Mouse (Mus musculus) adrenal gland, postnatal 4 days (tissue): ENCODE data around the gene Adam3. TPM values are rescaled to one million over a fixed set of nuclear protein-coding genes. Genes with fewer than 3 reads are reported as not detected.

Source experiments
- DNase-seq, 2 experiments: peaks; one replicate each; pipeline ENCODE4 v3.0.0; 2021 to 2022; ENCODE audit warnings: low spot score in 2 of 2, mixed read lengths in 2 of 2
- long read RNA-seq, 2 experiments: library from polyadenylated mRNA; stranded (forward); transcript quantifications; one replicate each; pipeline ENCODE4 v2.0.0; 2021
- total RNA-seq, 2 experiments: library from RNA; stranded (reverse); gene quantifications; 2 replicates each; pipeline ENCODE4 v1.2.3; 2021

Gene Adam3
- under 1 TPM; 0.22 to 0.79 TPM for total RNA-seq
- long read RNA-seq, experiment 1, partial matches to known transcripts: 0 of 1 reads
- long read RNA-seq, experiment 1, other reads (novel, unspliced or antisense): 1 of 1 reads
- long read RNA-seq, experiment 2: 0 reads

GRCm38 (mm10) chr8:24725630-24726029, at the start of gene Adam3:
TSS of gene Adam3 (minus strand) at chr8:24725852.
- no peak for DNase-seq

DNA sequence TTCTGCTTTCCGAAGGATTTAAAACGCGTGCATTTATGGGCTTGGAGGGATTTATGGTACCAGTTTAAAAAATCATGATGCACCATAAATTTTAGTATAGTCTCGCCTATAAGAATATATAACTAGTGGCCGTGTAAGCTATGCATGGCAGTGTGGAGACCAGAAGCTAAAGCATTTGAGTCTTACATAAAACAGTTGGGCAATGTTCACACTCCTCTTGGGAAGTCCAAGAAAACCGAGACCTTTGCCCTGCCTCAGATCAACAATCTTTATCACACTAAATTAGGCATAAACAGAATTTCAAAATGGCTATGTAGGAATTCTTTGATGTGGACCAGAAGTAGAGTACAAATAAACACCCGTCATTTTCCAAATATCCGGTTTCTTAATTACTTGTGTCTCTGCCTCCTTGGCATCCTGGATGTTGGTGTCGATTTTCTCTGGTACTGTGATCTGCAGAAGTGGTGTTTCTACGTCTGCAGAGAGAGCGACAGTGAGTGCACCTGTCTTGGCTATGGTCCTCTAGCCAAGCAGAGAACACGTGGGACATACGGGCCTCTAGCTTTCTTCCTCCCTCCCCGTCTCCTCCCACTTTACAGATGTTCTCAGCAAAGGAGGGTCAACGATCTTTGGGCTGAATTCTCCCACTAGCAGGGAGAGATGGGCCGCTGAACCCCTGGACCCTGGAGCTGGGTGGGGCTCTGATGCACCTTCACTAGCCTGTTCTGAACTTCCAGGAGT, 596 bp downstream of the Adam3 start:
- no peak for DNase-seq

Other genes starting within 250 kb of the Adam3 start
- 1 to 10 TPM; 1.2 to 1.4 TPM for gene Adam5, start 98.5 kb upstream of the Adam3 start, total RNA-seq